Mouse (Mus musculus) spleen, adult 2 months (tissue): ENCODE results near the gene Ccl2.

ENCODE experiments used
- CTCF ChIP-seq: fragments of 200-500 bp; IDR thresholded peaks from 2 replicates; pipeline ENCODE4 v1.5.1; 2011; ENCODE audit warnings: mild to moderate bottlenecking, inconsistent platforms; ENCODE audit not compliant: insufficient read depth, insufficient read length, insufficient replicate concordance; ENCODE audit errors: extremely low read depth
- POLR2A ChIP-seq: fragments of 200-500 bp; IDR thresholded peaks from 2 replicates; pipeline ENCODE4 v1.6.1; 2011; ENCODE audit warnings: low read depth, low read length, inconsistent platforms

- TF ChIP-seq CTCF, result no peak
- no peak for TF ChIP-seq POLR2A
Observed at GRCm38 (mm10) chr11:82039132-82039660, 3.8 kb downstream of the Ccl2 start.
